Comparison of ENCODE assay signal across 51 mouse cellular contexts in genomic region chr7:103607425-103607824, GRCm38 (mm10). TPM values are rescaled to one million over a fixed set of nuclear protein-coding genes. Genes with fewer than 3 reads are reported as not detected.
"Had no signal": no experiment of that assay in that cellular context is flagged by ENCODE, and none has a peak within 500 bp of the region (broad histone marks: within the 10 kb centered on the region; RNA-seq: fewer than 3 reads in every experiment).

No protein-coding gene starts in this region.

- H3K27me3 ChIP-seq: heart, embryonic 12.5 days; heart, embryonic 13.5 days; heart, embryonic 15.5 days; hindbrain, embryonic 12.5 days; hindbrain, embryonic 13.5 days; hindbrain, embryonic 15.5 days; intestine, embryonic 15.5 days; kidney, embryonic 15.5 days had no signal

- H3K27ac ChIP-seq: heart, embryonic 13.5 days; heart, embryonic 15.5 days; hindbrain, embryonic 10.5 days; hindbrain, embryonic 12.5 days; hindbrain, embryonic 13.5 days; hindbrain, embryonic 14.5 days; hindbrain, embryonic 15.5 days; hindbrain, postnatal 0 days; intestine, embryonic 15.5 days; kidney, embryonic 15.5 days; kidney, postnatal 0 days; layer of hippocampus, adult 2 months; left cerebral cortex, adult 2 months had no signal

- H3K4me2 ChIP-seq: heart, embryonic 11.5 days; heart, embryonic 12.5 days; heart, embryonic 13.5 days; heart, embryonic 15.5 days; hindbrain, embryonic 12.5 days; hindbrain, embryonic 13.5 days; hindbrain, embryonic 14.5 days; hindbrain, embryonic 15.5 days; intestine, embryonic 15.5 days; kidney, embryonic 15.5 days had no signal

- H3K9ac ChIP-seq: heart, embryonic 12.5 days; heart, embryonic 13.5 days; heart, embryonic 15.5 days; hindbrain, embryonic 12.5 days; hindbrain, embryonic 13.5 days; hindbrain, embryonic 14.5 days; hindbrain, embryonic 15.5 days; intestine, embryonic 15.5 days; kidney, embryonic 15.5 days had no signal

- H3K4me3 ChIP-seq: heart, embryonic 12.5 days; heart, embryonic 13.5 days; heart, embryonic 15.5 days; hindbrain, embryonic 10.5 days; hindbrain, embryonic 12.5 days; hindbrain, embryonic 13.5 days; hindbrain, embryonic 15.5 days; intestine, embryonic 15.5 days; kidney, embryonic 15.5 days; layer of hippocampus, adult 2 months; left cerebral cortex, adult 2 months had no signal

- H3K4me1 ChIP-seq: heart, embryonic 12.5 days; heart, embryonic 13.5 days; heart, embryonic 15.5 days; hindbrain, embryonic 10.5 days; hindbrain, embryonic 12.5 days; hindbrain, embryonic 13.5 days; hindbrain, embryonic 15.5 days; intestine, embryonic 15.5 days; kidney, embryonic 15.5 days had no signal

- H3K36me3 ChIP-seq: heart, embryonic 12.5 days; heart, embryonic 13.5 days; heart, embryonic 15.5 days; hindbrain, embryonic 10.5 days; hindbrain, embryonic 12.5 days; hindbrain, embryonic 13.5 days; hindbrain, embryonic 15.5 days; intestine, embryonic 15.5 days; kidney, embryonic 15.5 days had no signal

- H3K9me3 ChIP-seq: heart, embryonic 12.5 days; heart, embryonic 13.5 days; heart, embryonic 15.5 days; hindbrain, embryonic 10.5 days; hindbrain, embryonic 12.5 days; hindbrain, embryonic 13.5 days; hindbrain, embryonic 15.5 days; intestine, embryonic 15.5 days; kidney, embryonic 15.5 days had no signal

- ATAC-seq: hindbrain, embryonic 16.5 days; hindbrain, postnatal 0 days; inflammation-experienced regulatory T-cells, adult 6 months; intestine, embryonic 15.5 days; intestine, embryonic 16.5 days; intestine, postnatal 0 days had no signal

- DNase-seq: heart, postnatal 10 days; heart, postnatal 14 days; heart, postnatal 36 days; heart, postnatal 4 days; kidney, adult 11 months; kidney, adult 18-20 months; kidney, adult 2 months; kidney, adult 8-10 months; kidney, adult 9 months; kidney, postnatal 10 days; kidney, postnatal 14 days; kidney, postnatal 25 days; kidney, postnatal 36 days; kidney, postnatal 4 days; layer of hippocampus, adult 9-11 months; layer of hippocampus, postnatal 36 days had no signal

RNA-seq across cellular contexts. Expression of gene Olfr620, which starts 4.9 kb away (rescaled TPM):
- total RNA-seq: heart, postnatal 10 days; heart, postnatal 14 days; heart, postnatal 25 days; heart, postnatal 36 days; heart, postnatal 4 days; hematopoietic stem cell, adult 5-6 weeks; hindbrain, postnatal 0 days; layer of hippocampus, adult 18-20 months; layer of hippocampus, adult 2 months; layer of hippocampus, adult 8-10 months; layer of hippocampus, postnatal 10 days; layer of hippocampus, postnatal 14 days; layer of hippocampus, postnatal 25 days; layer of hippocampus, postnatal 36 days; left cerebral cortex, adult 18-20 months; left cerebral cortex, adult 2 months had no signal
- polyA plus RNA-seq: heart, embryonic 11.5 days; heart, embryonic 12.5 days; heart, embryonic 13.5 days; heart, embryonic 14.5 days; heart, embryonic 15.5 days; heart, embryonic 16.5 days; heart, postnatal 0 days; hindbrain, embryonic 10.5 days; hindbrain, embryonic 11.5 days; hindbrain, embryonic 12.5 days; hindbrain, embryonic 13.5 days; hindbrain, embryonic 14.5 days; hindbrain, embryonic 15.5 days; hindbrain, embryonic 16.5 days; hindbrain, postnatal 0 days; intestine, embryonic 14.5 days; intestine, embryonic 15.5 days; intestine, embryonic 16.5 days; intestine, postnatal 0 days; kidney, adult 2 months; kidney, embryonic 14.5 days; kidney, embryonic 15.5 days; kidney, embryonic 16.5 days; kidney, postnatal 0 days; large intestine, adult 2 months had no signal

RNA-seq across cellular contexts. Expression of gene Olfr619, which starts 7.0 kb away (rescaled TPM):
- total RNA-seq: heart, postnatal 10 days; heart, postnatal 14 days; heart, postnatal 25 days; heart, postnatal 36 days; heart, postnatal 4 days; hematopoietic stem cell, adult 5-6 weeks; hindbrain, postnatal 0 days; layer of hippocampus, adult 18-20 months; layer of hippocampus, adult 2 months; layer of hippocampus, adult 8-10 months; layer of hippocampus, postnatal 10 days; layer of hippocampus, postnatal 14 days; layer of hippocampus, postnatal 25 days; layer of hippocampus, postnatal 36 days; left cerebral cortex, adult 18-20 months; left cerebral cortex, adult 2 months had no signal
- polyA plus RNA-seq: heart, embryonic 11.5 days; heart, embryonic 12.5 days; heart, embryonic 13.5 days; heart, embryonic 14.5 days; heart, embryonic 15.5 days; heart, embryonic 16.5 days; heart, postnatal 0 days; hindbrain, embryonic 10.5 days; hindbrain, embryonic 11.5 days; hindbrain, embryonic 12.5 days; hindbrain, embryonic 13.5 days; hindbrain, embryonic 14.5 days; hindbrain, embryonic 15.5 days; hindbrain, embryonic 16.5 days; hindbrain, postnatal 0 days; inflammation-experienced regulatory T-cells, adult 6 months; intestine, embryonic 14.5 days; intestine, embryonic 15.5 days; intestine, embryonic 16.5 days; intestine, postnatal 0 days; kidney, adult 2 months; kidney, embryonic 14.5 days; kidney, embryonic 15.5 days; kidney, embryonic 16.5 days; kidney, postnatal 0 days; large intestine, adult 2 months had no signal

RNA-seq across cellular contexts. Expression of gene Olfr618, which starts 17.5 kb away (rescaled TPM):
- total RNA-seq: heart, postnatal 10 days; heart, postnatal 14 days; heart, postnatal 25 days; heart, postnatal 36 days; heart, postnatal 4 days; hematopoietic stem cell, adult 5-6 weeks; hindbrain, postnatal 0 days; layer of hippocampus, adult 18-20 months; layer of hippocampus, adult 2 months; layer of hippocampus, adult 8-10 months; layer of hippocampus, postnatal 10 days; layer of hippocampus, postnatal 14 days; layer of hippocampus, postnatal 25 days; layer of hippocampus, postnatal 36 days; left cerebral cortex, adult 18-20 months; left cerebral cortex, adult 2 months had no signal
- polyA plus RNA-seq: heart, embryonic 11.5 days; heart, embryonic 12.5 days; heart, embryonic 13.5 days; heart, embryonic 14.5 days; heart, embryonic 15.5 days; heart, embryonic 16.5 days; heart, postnatal 0 days; hindbrain, embryonic 10.5 days; hindbrain, embryonic 12.5 days; hindbrain, embryonic 13.5 days; hindbrain, embryonic 14.5 days; hindbrain, embryonic 15.5 days; hindbrain, embryonic 16.5 days; hindbrain, postnatal 0 days; inflammation-experienced regulatory T-cells, adult 6 months; intestine, embryonic 14.5 days; intestine, embryonic 15.5 days; intestine, embryonic 16.5 days; intestine, postnatal 0 days; kidney, adult 2 months; kidney, embryonic 14.5 days; kidney, embryonic 15.5 days; kidney, embryonic 16.5 days; kidney, postnatal 0 days; large intestine, adult 2 months had no signal

RNA-seq across cellular contexts. Expression of gene Olfr617, which starts 34.6 kb away (rescaled TPM):
- total RNA-seq: heart, postnatal 10 days; heart, postnatal 14 days; heart, postnatal 25 days; heart, postnatal 36 days; heart, postnatal 4 days; hematopoietic stem cell, adult 5-6 weeks; hindbrain, postnatal 0 days; layer of hippocampus, adult 18-20 months; layer of hippocampus, adult 2 months; layer of hippocampus, adult 8-10 months; layer of hippocampus, postnatal 10 days; layer of hippocampus, postnatal 14 days; layer of hippocampus, postnatal 25 days; layer of hippocampus, postnatal 36 days; left cerebral cortex, adult 18-20 months; left cerebral cortex, adult 2 months had no signal
- polyA plus RNA-seq: heart, embryonic 11.5 days; heart, embryonic 12.5 days; heart, embryonic 13.5 days; heart, embryonic 14.5 days; heart, embryonic 15.5 days; heart, embryonic 16.5 days; heart, postnatal 0 days; hindbrain, embryonic 10.5 days; hindbrain, embryonic 12.5 days; hindbrain, embryonic 13.5 days; hindbrain, embryonic 14.5 days; hindbrain, embryonic 15.5 days; hindbrain, embryonic 16.5 days; hindbrain, postnatal 0 days; inflammation-experienced regulatory T-cells, adult 6 months; intestine, embryonic 14.5 days; intestine, embryonic 15.5 days; intestine, embryonic 16.5 days; intestine, postnatal 0 days; kidney, adult 2 months; kidney, embryonic 14.5 days; kidney, embryonic 15.5 days; kidney, embryonic 16.5 days; kidney, postnatal 0 days; large intestine, adult 2 months had no signal

RNA-seq across cellular contexts. Expression of gene Olfr622, which starts 35.1 kb away (rescaled TPM):
- total RNA-seq: heart, postnatal 10 days; heart, postnatal 14 days; heart, postnatal 25 days; heart, postnatal 36 days; heart, postnatal 4 days; hematopoietic stem cell, adult 5-6 weeks; hindbrain, postnatal 0 days; layer of hippocampus, adult 18-20 months; layer of hippocampus, adult 2 months; layer of hippocampus, adult 8-10 months; layer of hippocampus, postnatal 10 days; layer of hippocampus, postnatal 14 days; layer of hippocampus, postnatal 25 days; layer of hippocampus, postnatal 36 days; left cerebral cortex, adult 18-20 months; left cerebral cortex, adult 2 months had no signal
- polyA plus RNA-seq: heart, embryonic 11.5 days; heart, embryonic 12.5 days; heart, embryonic 13.5 days; heart, embryonic 14.5 days; heart, embryonic 15.5 days; heart, embryonic 16.5 days; heart, postnatal 0 days; hindbrain, embryonic 10.5 days; hindbrain, embryonic 11.5 days; hindbrain, embryonic 12.5 days; hindbrain, embryonic 13.5 days; hindbrain, embryonic 14.5 days; hindbrain, embryonic 15.5 days; hindbrain, embryonic 16.5 days; hindbrain, postnatal 0 days; inflammation-experienced regulatory T-cells, adult 6 months; intestine, embryonic 14.5 days; intestine, embryonic 15.5 days; intestine, embryonic 16.5 days; intestine, postnatal 0 days; kidney, adult 2 months; kidney, embryonic 14.5 days; kidney, embryonic 15.5 days; kidney, embryonic 16.5 days; kidney, postnatal 0 days; large intestine, adult 2 months had no signal
